In genomic region chr9:70503015-70503603, GRCm38 (mm10) we compare ENCODE assay signal across 8 mouse cellular contexts. TPM values are rescaled to one million over a fixed set of nuclear protein-coding genes. Genes with fewer than 3 reads are reported as not detected.
DNase-seq lines count a peak whose midpoint lies in the region; ATAC-seq and TF ChIP-seq lines count a peak whose summit lies in the region.

No protein-coding gene starts in this region.

- no peaks in the 10 kb centered on the region for H3K27me3 ChIP-seq in CH12.LX (replicated peaks)
- H3K27me3 ChIP-seq in embryonic facial prominence, embryonic 13.5 days, result no peaks in the 10 kb centered on the region
- no peaks in the 10 kb centered on the region for H3K27me3 ChIP-seq in heart, embryonic 12.5 days (replicated peaks)
- H3K27me3 ChIP-seq in kidney, postnatal 0 days (ENCODE audit: insufficient read depth, low read length), result no peaks in the 10 kb centered on the region
- no peaks in the 10 kb centered on the region for H3K27me3 ChIP-seq in lung, postnatal 0 days (replicated peaks; ENCODE audit: insufficient read depth, low read length)

- peak; percentile 48 for DNase-seq in CH12.LX (ENCODE audit: extremely low read depth)
- peak; percentile 78 for DNase-seq in adrenal gland, adult 2 months
- DNase-seq in kidney, postnatal 0 days (ENCODE audit: low spot score), result peak; percentile 72
- DNase-seq in lung, postnatal 0 days (ENCODE audit: low spot score), result peak; percentile 77
- DNase-seq in urinary bladder, postnatal 14 days (ENCODE audit: low spot score), result peak; percentile 66

- peak overlapping the region; percentile 99; the same call in 1 of the 2 replicates for H3K4me2 ChIP-seq in CH12.LX (ENCODE audit: insufficient read depth, low read depth, poor library complexity, severe bottlenecking)
- H3K4me2 ChIP-seq in embryonic facial prominence, embryonic 13.5 days, result peak overlapping the region; percentile 65
- peak overlapping the region; percentile 72 for H3K4me2 ChIP-seq in heart, embryonic 12.5 days
- H3K4me2 ChIP-seq in kidney, postnatal 0 days (ENCODE audit: low read length), result peak overlapping the region; percentile 56
- H3K4me2 ChIP-seq in lung, postnatal 0 days (replicated peaks; ENCODE audit: low read depth, low read length), result peak overlapping the region; percentile 56

- no peak for TF ChIP-seq CTCF in CH12.LX (conservative IDR thresholded peaks at IDR 0.05 in 1 of 2, IDR thresholded peaks at IDR 0.05 in 1 of 2; ENCODE audit: low read depth in 2 of 2, low read length in 2 of 2)
- TF ChIP-seq CTCF in kidney, postnatal 0 days (IDR thresholded peaks at IDR 0.05; ENCODE audit: low read depth), result no peak
- no peak for TF ChIP-seq CTCF in lung, postnatal 0 days (IDR thresholded peaks at IDR 0.05)

- peak overlapping the region; percentile 94 for H3K9ac ChIP-seq in CH12.LX (ENCODE audit: insufficient read depth, low read depth)
- H3K9ac ChIP-seq in embryonic facial prominence, embryonic 13.5 days, result peak overlapping the region; percentile 90
- peak overlapping the region; percentile 97 for H3K9ac ChIP-seq in heart, embryonic 12.5 days
- H3K9ac ChIP-seq in kidney, postnatal 0 days (ENCODE audit: low read depth, low read length), result peak overlapping the region; percentile 98
- peak overlapping the region; percentile 94 for H3K9ac ChIP-seq in lung, postnatal 0 days (replicated peaks; ENCODE audit: low read depth)

- dilution Hi-C loops in CH12.LX (cut with MboI; ENCODE audit: extremely low pct_ligation_motif_present, extremely low pct_unique_long_range_greater_than_20kb, low sequenced_read_pairs), result no loop called here

- TF ChIP-seq POLR2A in CH12.LX (IDR thresholded peaks at IDR 0.05; ENCODE audit: low read depth, low read length), result no peak

- under 1% methylated on average over 61 of the region's 70 CpGs for WGBS in embryonic facial prominence, embryonic 13.5 days
- WGBS in heart, embryonic 12.5 days, result under 1% methylated on average over 54 of the region's 70 CpGs
- 1% methylated on average over 57 of the region's 70 CpGs for WGBS in kidney, postnatal 0 days
- WGBS in lung, postnatal 0 days, result 2% methylated on average over 36 of the region's 70 CpGs

- H3K79me2 ChIP-seq in CH12.LX (replicated peaks; ENCODE audit: control insufficient read depth, extremely low read depth, insufficient read depth, poor library complexity, severe bottlenecking), result peaks cover 46% of the 10 kb centered on the region

- 0 out of 2 replicates have a peak, but pooled peaks have one; percentile 12 for TF ChIP-seq EP300 in CH12.LX (IDR thresholded peaks at IDR 0.05; ENCODE audit: low read length)
- TF ChIP-seq EP300 in lung, postnatal 0 days (IDR thresholded peaks at IDR 0.05), result no peak

- H3K27ac ChIP-seq in CH12.LX (ENCODE audit: insufficient read depth, low read depth), result peak overlapping the region; percentile 94
- H3K27ac ChIP-seq in embryonic facial prominence, embryonic 13.5 days, result peak overlapping the region; percentile 97
- peak overlapping the region; percentile 99 for H3K27ac ChIP-seq in heart, embryonic 12.5 days (ENCODE audit: poor library complexity, severe bottlenecking)
- H3K27ac ChIP-seq in kidney, postnatal 0 days, result peak overlapping the region; percentile 99
- peak overlapping the region; percentile 98 for H3K27ac ChIP-seq in lung, postnatal 0 days (ENCODE audit: low read length)

- H3K36me3 ChIP-seq in CH12.LX (replicated peaks in 1 of 2; ENCODE audit: control insufficient read depth in 1 of 2, insufficient read depth in 1 of 2, low read length in 1 of 2), result peaks cover 3 to 20% of the 10 kb centered on the region in 2 experiments
- peaks cover 4% of the 10 kb centered on the region; the same call in 1 of the 2 replicates for H3K36me3 ChIP-seq in embryonic facial prominence, embryonic 13.5 days
- peaks cover 13% of the 10 kb centered on the region for H3K36me3 ChIP-seq in heart, embryonic 12.5 days
- no peaks in the 10 kb centered on the region for H3K36me3 ChIP-seq in kidney, postnatal 0 days (ENCODE audit: insufficient read depth, low read length)
- H3K36me3 ChIP-seq in lung, postnatal 0 days (ENCODE audit: insufficient read depth, low read length), result no peaks in the 10 kb centered on the region

- TF ChIP-seq RAD21 in CH12.LX (IDR thresholded peaks at IDR 0.05; ENCODE audit: low read depth, low read length), result no peak

- H3K4me3 ChIP-seq in CH12.LX (replicated peaks in 1 of 3; ENCODE audit: low read depth in 2 of 3, low read length in 2 of 3, poor library complexity in 1 of 3), result peak overlapping the region; percentile 64 to 99 (median 96)
- peak overlapping the region; percentile 95 for H3K4me3 ChIP-seq in embryonic facial prominence, embryonic 13.5 days
- peak overlapping the region; percentile 84 for H3K4me3 ChIP-seq in heart, embryonic 12.5 days
- H3K4me3 ChIP-seq in kidney, postnatal 0 days (replicated peaks; ENCODE audit: low read depth, low read length), result peak overlapping the region; percentile 98
- peak overlapping the region; percentile 96 for H3K4me3 ChIP-seq in lung, postnatal 0 days (ENCODE audit: low read depth, low read length)

- peak; percentile 87 for ATAC-seq in embryonic facial prominence, embryonic 13.5 days (ENCODE audit: insufficient number of reproducible peaks, insufficient read depth, low FRiP score, low TSS enrichment, low read depth)
- ATAC-seq in heart, embryonic 12.5 days (ENCODE audit: insufficient number of reproducible peaks, low FRiP score), result peak; percentile 89
- peak; percentile 93 for ATAC-seq in kidney, postnatal 0 days (replicated peaks; ENCODE audit: low FRiP score, low read depth)
- peak; percentile 89 for ATAC-seq in lung, postnatal 0 days
- ATAC-seq in neutrophil, adult 5-6 weeks (ENCODE audit: extremely low read depth, insufficient number of reproducible peaks, low FRiP score, poor library complexity, severe bottlenecking), result peak; percentile 42

- in situ Hi-C loops in CH12.LX (cut with MboI; ENCODE audit: low pct_ligation_motif_present, low pct_unique_long_range_greater_than_20kb, low sequenced_read_pairs), result loop anchor here (10.0 to 25.0 kb wide), 2 partner anchors 88 to 316 kb away; no protein-coding TSS in a partner anchor

- peaks cover 0 to 42% of the 10 kb centered on the region in 2 experiments; a peak in 2 of 4 replicates for H3K4me1 ChIP-seq in CH12.LX (ENCODE audit: control insufficient read depth in 1 of 2, insufficient read depth in 2 of 2)
- peaks cover 12% of the 10 kb centered on the region for H3K4me1 ChIP-seq in embryonic facial prominence, embryonic 13.5 days
- H3K4me1 ChIP-seq in heart, embryonic 12.5 days (replicated peaks), result peaks cover 14% of the 10 kb centered on the region
- H3K4me1 ChIP-seq in kidney, postnatal 0 days (replicated peaks; ENCODE audit: insufficient read depth, low read length), result 0 out of 2 replicates have a peak, but pooled peaks cover 4% of the 10 kb centered on the region
- no peaks in the 10 kb centered on the region for H3K4me1 ChIP-seq in lung, postnatal 0 days (ENCODE audit: insufficient read depth, low read depth, low read length)

- H3K9me3 ChIP-seq in CH12.LX (replicated peaks; ENCODE audit: low read length), result no peaks in the 10 kb centered on the region
- no peaks in the 10 kb centered on the region for H3K9me3 ChIP-seq in embryonic facial prominence, embryonic 13.5 days
- no peaks in the 10 kb centered on the region for H3K9me3 ChIP-seq in heart, embryonic 12.5 days (replicated peaks)
- no peaks in the 10 kb centered on the region for H3K9me3 ChIP-seq in kidney, postnatal 0 days (replicated peaks; ENCODE audit: low read length)
- H3K9me3 ChIP-seq in lung, postnatal 0 days (ENCODE audit: low read length), result no peaks in the 10 kb centered on the region

TF ChIP-seq in CH12.LX, 34 proteins besides CTCF, POLR2A, EP300 and RAD21 (continues in another document):
- TF ChIP-seq UBTF (IDR thresholded peaks at IDR 0.05; ENCODE audit: low read depth, low read length), result peak; percentile 53; the same call in 1 of the 2 replicates
- TF ChIP-seq CHD1 (IDR thresholded peaks at IDR 0.05; ENCODE audit: low read depth, low read length), result no peak
- no peak for TF ChIP-seq PAX5 (IDR thresholded peaks at IDR 0.05; ENCODE audit: low read length)
- no peak; the same call in 1 of the 2 replicates for TF ChIP-seq IRF4 (IDR thresholded peaks at IDR 0.05; ENCODE audit: low read depth, low read length)
- TF ChIP-seq USF1 (IDR thresholded peaks at IDR 0.05; ENCODE audit: low read depth, low read length), result no peak
- TF ChIP-seq KAT2A (IDR thresholded peaks at IDR 0.05; ENCODE audit: insufficient replicate concordance, low read length), result no peak
- TF ChIP-seq POLR2AphosphoS2 (IDR thresholded peaks at IDR 0.05; ENCODE audit: low read depth, low read length), result no peak
- TF ChIP-seq ELF1 (IDR thresholded peaks at IDR 0.05; ENCODE audit: low read depth, low read length), result peak; percentile 22; the same call in 1 of the 2 replicates
- TF ChIP-seq ZKSCAN1 (IDR thresholded peaks at IDR 0.05; ENCODE audit: borderline replicate concordance, low read depth, low read length), result no peak
- peak; percentile 71 for TF ChIP-seq SIN3A (IDR thresholded peaks at IDR 0.05; ENCODE audit: low read length)
- peak; percentile 44; the same call in 1 of the 2 replicates for TF ChIP-seq MAZ (IDR thresholded peaks at IDR 0.05; ENCODE audit: low read depth, low read length)

RNA-seq across cellular contexts. Expression of gene Rnf111, which starts 0.4 kb away (rescaled TPM):
- 10.4 and 10.8 TPM in 2 replicates for total RNA-seq in CH12.LX (2012; rRNA removed)
- total RNA-seq in CH12.LX (2014; rRNA removed), result 11.8 and 12.2 TPM in 2 replicates
- 15.3 and 17.6 TPM in 2 replicates for polyA plus RNA-seq in CH12.LX (2012; ENCODE audit: insufficient read length, low read depth)
- total RNA-seq in adrenal gland, adult 2 months (2021), result 10 to 100 TPM; 30.4 to 47.4 TPM
- polyA plus RNA-seq in adrenal gland, adult 2 months (2012; rRNA removed), result 48.3 and 58.3 TPM in 2 replicates
- polyA plus RNA-seq in embryonic facial prominence, embryonic 13.5 days (2015; fragmentation: Nextera tagmentation; extraction: Ambion mirVana), result 28.8 and 32.4 TPM in 2 replicates
- 28.0 and 30.9 TPM in 2 replicates for polyA plus RNA-seq in heart, embryonic 12.5 days (2016; fragmentation: Nextera tagmentation; extraction: Ambion mirVana)
- 21.7 and 23.1 TPM in 2 replicates for polyA plus RNA-seq in kidney, postnatal 0 days (2015; fragmentation: Nextera tagmentation; extraction: Ambion mirVana)
- 16.2 and 17.0 TPM in 2 replicates for polyA plus RNA-seq in lung, postnatal 0 days (2015; fragmentation: Nextera tagmentation; extraction: Ambion mirVana)
- total RNA-seq in neutrophil, adult 5-6 weeks (2017), result 115 and 131 TPM in 2 replicates

RNA-seq across cellular contexts. Expression of gene Sltm, which starts 39.4 kb away (rescaled TPM):
- total RNA-seq in CH12.LX (2012; rRNA removed) (37.6 and 42.5 TPM in 2 replicates), CH12.LX (2014; rRNA removed) (42.4 and 47.7 TPM in 2 replicates)
- polyA plus RNA-seq in CH12.LX (2012; ENCODE audit: insufficient read length, low read depth), result 94.5 and 104 TPM in 2 replicates
- total RNA-seq in adrenal gland, adult 2 months (2021), result 10 to 100 TPM; 28.5 to 41.7 TPM
- polyA plus RNA-seq in adrenal gland, adult 2 months (2012; rRNA removed), result 3.2 and 5.2 TPM in 2 replicates
- polyA plus RNA-seq in embryonic facial prominence, embryonic 13.5 days (2015; fragmentation: Nextera tagmentation; extraction: Ambion mirVana), result 73.2 and 74.8 TPM in 2 replicates
- polyA plus RNA-seq in heart, embryonic 12.5 days (2016; fragmentation: Nextera tagmentation; extraction: Ambion mirVana), result 38.7 and 42.8 TPM in 2 replicates
- polyA plus RNA-seq in kidney, postnatal 0 days (2015; fragmentation: Nextera tagmentation; extraction: Ambion mirVana), result 38.1 and 38.9 TPM in 2 replicates
- 28.1 and 28.6 TPM in 2 replicates for polyA plus RNA-seq in lung, postnatal 0 days (2015; fragmentation: Nextera tagmentation; extraction: Ambion mirVana)
- total RNA-seq in neutrophil, adult 5-6 weeks (2017), result 155 and 161 TPM in 2 replicates

Comparison
In these comparisons a context has a peak if more than half of its experiments do, and no peak if none do; other contexts are left out.
1. Peak in every context shown above with its lines: DNase-seq, ATAC-seq, H3K4me3 ChIP-seq and H3K27ac ChIP-seq.
2. ATAC-seq: peak in every context shown above with its lines; median percentile 93 in kidney, postnatal 0 days; 89 in heart, embryonic 12.5 days; 89 in lung, postnatal 0 days; 87 in embryonic facial prominence, embryonic 13.5 days; 42 in neutrophil, adult 5-6 weeks.